Mouse (Mus musculus): ENCODE results near the gene Nmrk2.

GRCm38 (mm10) chr10:81195300-81195699, 6.6 kb downstream of the Nmrk2 start:
- no peak for TF ChIP-seq CTCF (IDR thresholded peaks at IDR 0.05; ENCODE audit: borderline replicate concordance, control insufficient read depth, extremely low read depth, insufficient read depth, low read length, poor library complexity)
- TF ChIP-seq POLR2A (IDR thresholded peaks at IDR 0.05; ENCODE audit: control insufficient read depth, extremely low read depth, insufficient read depth, low read length, poor library complexity): no peak

Data from thymus, adult 2 months (tissue).